Mouse (Mus musculus) C2C12 (cell line): Measurements from ENCODE around the gene Saxo1. TPM values are rescaled to one million over a fixed set of nuclear protein-coding genes. Genes with fewer than 3 reads are reported as not detected.

ENCODE experiments used
- H3K27me3 ChIP-seq: one replicate; pipeline ENCODE4 v1.6.1; 2011; ENCODE audit not compliant: control insufficient read depth, insufficient read depth, insufficient read length
- H3K36me3 ChIP-seq: one replicate; pipeline ENCODE4 v1.6.1; 2011; ENCODE audit not compliant: control insufficient read depth, insufficient read depth
- H3K4me3 ChIP-seq: one replicate; pipeline ENCODE4 v1.5.1; 2011; ENCODE audit warnings: mild to moderate bottlenecking, control low read depth; ENCODE audit not compliant: poor library complexity, insufficient read depth, severe bottlenecking
- H3K79me2 ChIP-seq: one replicate; pipeline ENCODE4 v1.6.1; 2011; ENCODE audit not compliant: control insufficient read depth, insufficient read depth
- H3K79me3 ChIP-seq: one replicate; pipeline ENCODE4 v1.6.1; 2011; ENCODE audit warnings: low read depth, control low read depth
- H3ac ChIP-seq: one replicate; pipeline ENCODE3; 2011; ENCODE audit warnings: low read depth; ENCODE audit not compliant: control insufficient read depth, insufficient read length
- CEBPB ChIP-seq: IDR thresholded peaks from one replicate; pipeline ENCODE4 v1.6.1; 2011; ENCODE audit warnings: low read depth, mild to moderate bottlenecking, control low read depth, moderate library complexity
- CTCF ChIP-seq: IDR thresholded peaks from one replicate; pipeline ENCODE4 v1.5.1; 2011; ENCODE audit not compliant: control insufficient read depth, insufficient read depth, insufficient read length
- FOSL1 ChIP-seq: IDR thresholded peaks from one replicate; pipeline ENCODE4 v1.8.0; 2011; ENCODE audit warnings: mild to moderate bottlenecking, low read length; ENCODE audit not compliant: poor library complexity, insufficient read depth, severe bottlenecking
- MAX ChIP-seq: IDR thresholded peaks from one replicate; pipeline ENCODE4 v1.6.1; 2011; ENCODE audit warnings: mild to moderate bottlenecking, control low read depth
- MYOD1 ChIP-seq: IDR thresholded peaks from one replicate; pipeline ENCODE4 v1.6.1; 2011; ENCODE audit warnings: low read depth; ENCODE audit not compliant: control insufficient read depth, insufficient read length
- MYOG ChIP-seq: IDR thresholded peaks from one replicate; pipeline ENCODE4 v1.6.1; 2011; ENCODE audit not compliant: control insufficient read depth, insufficient read length; ENCODE audit errors: extremely low read depth
- USF1 ChIP-seq: IDR thresholded peaks from one replicate; pipeline ENCODE4 v1.6.1; 2011; ENCODE audit warnings: low read depth, mild to moderate bottlenecking, control low read depth, moderate library complexity
- polyA plus RNA-seq: library from polyadenylated mRNA; unstranded; fragments of >200 nt; fragmentation: generic; extraction: Trizol; gene quantifications from one replicate; pipeline ENCODE4 v1.2.1, GENCODE M21; 2012; ENCODE audit warnings: missing spikeins

Gene Saxo1
- polyA plus RNA-seq, 1 experiment = not detected

GRCm38 (mm10) chr4:86427312-86427711, 130.8 kb downstream of the Saxo1 start:
- Histone ChIP-seq H3K36me3 (no peaks in the 10 kb centered on the region), H3K79me3 (no peaks in the 10 kb centered on the region), H3K27me3 (no peaks in the 10 kb centered on the region), H3K79me2 (no peaks in the 10 kb centered on the region), H3ac (no peak overlapping the region), H3K4me3 (no peak overlapping the region)
- TF ChIP-seq MAX = no peak
- TF ChIP-seq MYOG = no peak
- no peak for TF ChIP-seq FOSL1
- TF ChIP-seq CTCF = no peak
- TF ChIP-seq USF1 = no peak
- TF ChIP-seq CEBPB = no peak
- TF ChIP-seq MYOD1 = no peak

DNA sequence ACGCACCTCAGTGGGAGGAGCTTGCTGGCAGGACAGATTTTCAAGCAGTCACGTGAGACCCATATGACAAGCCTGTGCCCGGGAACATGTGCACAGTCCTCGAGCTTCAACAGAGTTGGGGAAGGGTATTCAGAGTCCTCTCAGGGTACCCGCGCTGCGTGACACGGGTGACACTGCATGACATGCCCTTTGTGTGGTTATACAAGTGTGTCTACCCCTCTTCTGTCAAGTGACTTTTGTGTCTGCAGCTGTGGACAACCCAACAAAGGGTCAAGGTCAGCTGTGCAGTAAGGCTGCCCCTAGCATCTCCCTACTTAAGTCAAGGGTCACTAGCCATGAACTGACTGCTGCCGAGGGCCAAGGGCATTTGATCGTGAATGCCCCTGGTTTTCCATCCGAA, 131.6 kb downstream of the Saxo1 start:
- H3K79me3 ChIP-seq = no peaks in the 10 kb centered on the region
- H3K27me3 ChIP-seq = no peaks in the 10 kb centered on the region
- H3K4me3 ChIP-seq = no peak overlapping the region

DNA sequence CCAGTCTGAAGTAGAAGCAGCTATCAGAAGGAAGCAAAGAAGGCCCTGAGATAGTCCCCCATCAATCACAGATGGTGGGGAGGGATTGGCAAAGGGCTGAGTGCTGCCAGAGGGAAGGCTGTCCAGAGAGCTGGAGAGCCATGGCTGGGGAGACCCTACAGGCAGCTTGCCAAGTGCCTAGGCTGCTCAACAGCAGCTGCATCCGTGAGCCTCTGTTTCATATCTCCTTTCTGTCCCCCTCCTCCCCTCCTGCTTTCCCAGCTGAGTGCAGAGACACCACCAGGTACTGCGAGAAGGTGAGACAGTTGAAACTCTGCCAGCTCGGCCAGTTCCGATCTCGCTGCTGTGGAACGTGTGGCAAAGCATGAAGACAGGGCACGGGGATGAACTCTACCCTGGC, 132.5 kb downstream of the Saxo1 start:
- no peaks in the 10 kb centered on the region for H3K79me3 ChIP-seq
- H3K36me3 ChIP-seq = no peaks in the 10 kb centered on the region
- H3ac ChIP-seq = no peak overlapping the region
- H3K79me2 ChIP-seq = no peaks in the 10 kb centered on the region
- H3K4me3 ChIP-seq = no peak overlapping the region
- H3K27me3 ChIP-seq = no peaks in the 10 kb centered on the region
- no peak for TF ChIP-seq CEBPB

More for the DNA sequence above, 131.6 kb downstream of the Saxo1 start:
- no peak overlapping the region for H3ac ChIP-seq
- H3K79me2 ChIP-seq = no peaks in the 10 kb centered on the region
- H3K36me3 ChIP-seq = no peaks in the 10 kb centered on the region
- no peak for TF ChIP-seq CTCF
- TF ChIP-seq MYOG = no peak

DNA sequence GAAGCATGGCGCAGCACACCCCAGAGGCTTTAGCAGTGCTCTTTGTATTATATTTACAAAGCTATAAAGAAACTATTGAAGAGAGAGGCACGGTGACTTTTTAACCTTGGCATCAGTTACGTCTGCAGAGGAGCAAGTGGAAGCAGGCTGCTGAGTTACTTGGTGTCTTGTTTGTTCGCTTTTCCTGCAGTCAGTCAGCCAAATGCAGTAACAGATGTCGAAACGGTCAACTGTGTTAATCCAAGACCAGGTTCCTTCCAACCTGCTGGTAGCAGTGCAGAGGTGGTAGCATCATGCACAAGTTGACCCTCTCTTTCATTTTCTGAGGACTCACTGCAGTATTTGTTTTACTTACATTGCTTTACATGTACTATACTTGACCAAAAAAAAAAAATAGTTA, 135.5 kb downstream of the Saxo1 start:
- Histone ChIP-seq H3ac (no peak overlapping the region), H3K79me2 (no peaks in the 10 kb centered on the region), H3K79me3 (no peaks in the 10 kb centered on the region), H3K36me3 (no peaks in the 10 kb centered on the region), H3K27me3 (no peaks in the 10 kb centered on the region), H3K4me3 (no peak overlapping the region)
- TF ChIP-seq MYOD1 (no peak), FOSL1 (no peak), MYOG (no peak), USF1 (no peak), MAX (no peak), CTCF (no peak), CEBPB (no peak)

GRCm38 (mm10) chr4:86416401-86417025, 141.6 kb downstream of the Saxo1 start:
- H3K36me3 ChIP-seq = no peaks in the 10 kb centered on the region
- no peaks in the 10 kb centered on the region for H3K79me2 ChIP-seq
- TF ChIP-seq CTCF (no peak), CEBPB (no peak), MAX (no peak)
- H3K4me3 ChIP-seq = no peak overlapping the region
- no peaks in the 10 kb centered on the region for H3K27me3 ChIP-seq
- H3ac ChIP-seq = no peak overlapping the region
- H3K79me3 ChIP-seq = no peaks in the 10 kb centered on the region

DNA sequence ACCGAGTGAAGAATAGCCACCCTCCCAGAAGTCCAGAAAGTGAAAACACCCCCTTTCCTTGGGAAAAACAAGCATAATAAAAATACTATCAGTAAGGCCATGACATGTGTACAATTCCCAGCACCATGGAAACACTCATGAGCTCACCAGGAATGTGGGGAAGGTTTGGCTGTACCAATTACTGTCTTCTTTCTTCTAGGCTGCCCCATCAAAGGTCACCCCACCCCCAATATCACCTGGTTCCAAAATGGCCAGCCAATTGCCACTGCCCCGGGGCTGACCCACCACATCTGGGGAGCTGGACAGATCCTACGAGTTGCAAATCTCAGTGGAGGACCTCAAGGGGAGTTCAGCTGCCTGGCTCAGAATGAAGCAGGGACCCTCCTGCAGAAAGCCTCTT, 144.7 kb downstream of the Saxo1 start:
- no peaks in the 10 kb centered on the region for H3K36me3 ChIP-seq
- no peaks in the 10 kb centered on the region for H3K27me3 ChIP-seq
- no peak overlapping the region for H3ac ChIP-seq
- H3K79me2 ChIP-seq = no peaks in the 10 kb centered on the region
- H3K4me3 ChIP-seq = no peak overlapping the region
- H3K79me3 ChIP-seq = no peaks in the 10 kb centered on the region
- no peak for TF ChIP-seq FOSL1
- TF ChIP-seq MAX = no peak
- no peak for TF ChIP-seq MYOG
- TF ChIP-seq USF1 = no peak
- TF ChIP-seq MYOD1 = no peak
- TF ChIP-seq CTCF = no peak
- no peak for TF ChIP-seq CEBPB

DNA sequence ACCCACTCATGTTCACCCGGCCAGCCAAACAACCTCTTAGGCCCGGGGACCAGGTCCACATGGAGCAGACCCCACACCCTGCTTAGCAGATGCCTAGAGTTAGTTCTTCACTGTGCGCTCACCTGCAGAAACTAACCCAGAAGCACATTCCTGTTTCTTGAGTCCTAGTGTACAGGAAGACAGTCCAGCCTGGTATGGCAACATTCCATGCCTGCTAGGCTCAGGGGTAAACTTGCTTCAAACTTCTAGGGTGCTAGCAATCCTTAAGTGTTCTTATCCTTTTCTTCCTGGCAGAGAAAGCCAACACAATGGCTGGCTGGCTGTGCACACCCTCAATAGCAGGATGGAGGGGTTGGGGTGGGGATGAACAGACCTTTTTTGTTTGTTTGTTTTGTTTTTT, 147.2 kb downstream of the Saxo1 start:
- no peaks in the 10 kb centered on the region for H3K79me3 ChIP-seq
- H3K4me3 ChIP-seq = no peak overlapping the region
- H3K79me2 ChIP-seq = no peaks in the 10 kb centered on the region
- no peaks in the 10 kb centered on the region for H3K27me3 ChIP-seq
- H3K36me3 ChIP-seq = no peaks in the 10 kb centered on the region
- TF ChIP-seq CTCF = no peak
- no peak for TF ChIP-seq FOSL1
- no peak for TF ChIP-seq CEBPB
- no peak for TF ChIP-seq MYOD1
- no peak for TF ChIP-seq USF1
- TF ChIP-seq MAX = no peak
- TF ChIP-seq MYOG = no peak
- H3ac ChIP-seq = no peak overlapping the region
